Mouse (Mus musculus) ES-E14 (cell line): ENCODE results near the gene Spata2l.

ENCODE experiments used
- CHD2 ChIP-seq: IDR thresholded peaks from 2 replicates; pipeline ENCODE4 v1.6.1; 2014; ENCODE audit warnings: mild to moderate bottlenecking, low read depth, low read length, inconsistent platforms
- HCFC1 ChIP-seq: IDR thresholded peaks from 2 replicates; pipeline ENCODE4 v1.6.1; 2012; ENCODE audit warnings: low read length, inconsistent platforms, borderline replicate concordance; ENCODE audit not compliant: insufficient read depth
- MAFK ChIP-seq: IDR thresholded peaks from 2 replicates; pipeline ENCODE4 v1.6.1; 2014; ENCODE audit warnings: mild to moderate bottlenecking, low read depth, low read length, inconsistent platforms; ENCODE audit not compliant: insufficient read depth
- ZC3H11A ChIP-seq: IDR thresholded peaks from 2 replicates; pipeline ENCODE4 v1.6.1; 2012; ENCODE audit warnings: low read depth, mild to moderate bottlenecking, inconsistent platforms, low read length, borderline replicate concordance

DNA sequence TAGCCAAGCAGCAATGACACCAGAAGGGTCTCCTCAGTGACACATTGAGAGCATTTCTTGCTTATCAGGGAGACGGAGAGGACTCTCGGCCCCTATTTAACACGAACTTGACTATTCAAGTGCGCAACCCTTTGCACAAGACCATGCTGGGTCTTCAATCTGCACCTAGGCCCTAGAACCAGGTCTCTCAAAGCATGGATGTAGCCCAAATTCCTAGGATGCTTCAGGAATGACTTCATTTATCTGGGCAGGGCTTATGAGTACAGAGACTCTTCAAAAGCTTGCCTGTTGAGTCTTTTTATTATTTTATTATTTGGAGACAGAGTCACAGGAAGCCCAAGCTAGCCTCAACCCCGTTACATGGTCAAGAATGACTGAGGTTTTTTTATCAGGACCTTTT lies 48.5 kb upstream of the Spata2l start:
- TF ChIP-seq ZC3H11A: no peak
- TF ChIP-seq CHD2: no peak
- TF ChIP-seq MAFK: no peak
- TF ChIP-seq HCFC1: no peak
